Mouse (Mus musculus): ENCODE measurements at regions not wholly inside any gene's neighbourhood (a gene's known extent, or its start where the extent isn't known, plus 50 kb on each side); places are given as distances from the start of the nearest gene placed in this dataset.

- Histone ChIP-seq H3K27me3 (no peaks in the 10 kb centered on the region), H3K9me3 (no peaks in the 10 kb centered on the region), H3K4me2 (no peak overlapping the region), H3K4me1 (0 out of 2 replicates have a peak, but pooled peaks cover 3% of the 10 kb centered on the region), H3K4me3 (no peak overlapping the region), H3K36me3 (no peaks in the 10 kb centered on the region), H3K27ac (no peak overlapping the region), H3K9ac (no peak overlapping the region)
- ATAC-seq (ENCODE audit: insufficient number of reproducible peaks, low FRiP score, low TSS enrichment, low read depth): no peak
- WGBS: 50% methylated on average over 16 of the region's 16 CpGs
These were observed 257.8 kb upstream of the Atp5g3 start for GRCm38 (mm10) chr2:74168776-74169570.

GRCm38 (mm10) chr2:74168307-74168706 lies 257.2 kb upstream of the Atp5g3 start:
- Histone ChIP-seq H3K36me3 (no peaks in the 10 kb centered on the region), H3K4me3 (no peak overlapping the region), H3K4me1 (0 out of 2 replicates have a peak, but pooled peaks cover 3% of the 10 kb centered on the region), H3K4me2 (no peak overlapping the region), H3K9ac (no peak overlapping the region), H3K27ac (no peak overlapping the region), H3K9me3 (no peaks in the 10 kb centered on the region), H3K27me3 (no peaks in the 10 kb centered on the region)
- 90% methylated on average over 17 of the region's 17 CpGs for WGBS
- ATAC-seq (ENCODE audit: insufficient number of reproducible peaks, low FRiP score, low TSS enrichment, low read depth): no peak

GRCm38 (mm10) chr2:74154062-74154461 lies 242.9 kb upstream of the Atp5g3 start:
- ATAC-seq (ENCODE audit: insufficient number of reproducible peaks, low FRiP score, low TSS enrichment, low read depth): no peak
- Histone ChIP-seq H3K27me3 (no peaks in the 10 kb centered on the region), H3K4me3 (no peak overlapping the region), H3K27ac (no peak overlapping the region), H3K9me3 (no peaks in the 10 kb centered on the region), H3K4me1 (0 out of 2 replicates have a peak, but pooled peaks cover 6% of the 10 kb centered on the region), H3K9ac (no peak overlapping the region), H3K36me3 (no peaks in the 10 kb centered on the region), H3K4me2 (no peak overlapping the region)
- 81% methylated on average over 6 of the region's 6 CpGs for WGBS

- Histone ChIP-seq H3K4me2 (no peak overlapping the region), H3K4me3 (no peak overlapping the region), H3K9ac (no peak overlapping the region), H3K36me3 (no peaks in the 10 kb centered on the region), H3K27ac (no peak overlapping the region), H3K9me3 (no peaks in the 10 kb centered on the region), H3K4me1 (0 out of 2 replicates have a peak, but pooled peaks cover 6% of the 10 kb centered on the region), H3K27me3 (no peaks in the 10 kb centered on the region)
- WGBS: 31% methylated on average over 5 of the region's 5 CpGs
- no peak for ATAC-seq (ENCODE audit: insufficient number of reproducible peaks, low FRiP score, low TSS enrichment, low read depth)
These were observed 242.2 kb upstream of the Atp5g3 start for GRCm38 (mm10) chr2:74153247-74153850.

- Histone ChIP-seq H3K27ac (no peak overlapping the region), H3K36me3 (no peaks in the 10 kb centered on the region), H3K9me3 (no peaks in the 10 kb centered on the region), H3K27me3 (no peaks in the 10 kb centered on the region), H3K4me1 (0 out of 2 replicates have a peak, but pooled peaks cover 6% of the 10 kb centered on the region), H3K9ac (no peak overlapping the region), H3K4me2 (no peak overlapping the region), H3K4me3 (no peak overlapping the region)
- no peak for ATAC-seq (ENCODE audit: insufficient number of reproducible peaks, low FRiP score, low TSS enrichment, low read depth)
- 54% methylated on average over 8 of the region's 8 CpGs for WGBS
These were observed 241.6 kb upstream of the Atp5g3 start for GRCm38 (mm10) chr2:74152534-74153246.

GRCm38 (mm10) chr2:74147193-74147592 lies 236.1 kb upstream of the Atp5g3 start:
- H3K4me1 ChIP-seq: no peaks in the 10 kb centered on the region
- H3K4me2 ChIP-seq: no peak overlapping the region
- H3K27me3 ChIP-seq: no peaks in the 10 kb centered on the region
- no peaks in the 10 kb centered on the region for H3K9me3 ChIP-seq
- no peaks in the 10 kb centered on the region for H3K36me3 ChIP-seq
- ATAC-seq (ENCODE audit: insufficient number of reproducible peaks, low FRiP score, low TSS enrichment, low read depth): no peak
- WGBS: 69% methylated on average over 4 of the region's 4 CpGs
- H3K9ac ChIP-seq: no peak overlapping the region
- H3K4me3 ChIP-seq: no peak overlapping the region
- H3K27ac ChIP-seq: no peak overlapping the region

- peaks cover 7% of the 10 kb centered on the region; the same call in 1 of the 2 replicates for H3K4me1 ChIP-seq
- no peaks in the 10 kb centered on the region for H3K9me3 ChIP-seq
- no peaks in the 10 kb centered on the region for H3K36me3 ChIP-seq
- WGBS: 24% methylated on average over 9 of the region's 9 CpGs
- H3K9ac ChIP-seq: no peak overlapping the region
- H3K27ac ChIP-seq: no peak overlapping the region
- no peak for ATAC-seq (ENCODE audit: insufficient number of reproducible peaks, low FRiP score, low TSS enrichment, low read depth)
- no peak overlapping the region for H3K4me3 ChIP-seq
- H3K4me2 ChIP-seq: no peak overlapping the region
- no peaks in the 10 kb centered on the region for H3K27me3 ChIP-seq
These were observed 225.5 kb upstream of the Atp5g3 start for GRCm38 (mm10) chr2:74136624-74137003.

- H3K27ac ChIP-seq: no peak overlapping the region
- H3K4me2 ChIP-seq: no peak overlapping the region
- no peak overlapping the region for H3K9ac ChIP-seq
- no peaks in the 10 kb centered on the region for H3K9me3 ChIP-seq
- H3K4me3 ChIP-seq: no peak overlapping the region
- 44% methylated on average over 15 of the region's 15 CpGs for WGBS
- H3K27me3 ChIP-seq: peaks cover 2% of the 10 kb centered on the region; the same call in 1 of the 2 replicates
- ATAC-seq (ENCODE audit: insufficient number of reproducible peaks, low FRiP score, low TSS enrichment, low read depth): no peak
- no peaks in the 10 kb centered on the region for H3K36me3 ChIP-seq
- peaks cover 7% of the 10 kb centered on the region; the same call in 1 of the 2 replicates for H3K4me1 ChIP-seq
These were observed 225.0 kb upstream of the Atp5g3 start for GRCm38 (mm10) chr2:74135963-74136623.

GRCm38 (mm10) chr2:74130141-74130588 lies 219.0 kb upstream of the Atp5g3 start:
- no peak overlapping the region for H3K4me3 ChIP-seq
- H3K9ac ChIP-seq: no peak overlapping the region
- H3K36me3 ChIP-seq: no peaks in the 10 kb centered on the region
- no peak for ATAC-seq (ENCODE audit: insufficient number of reproducible peaks, low FRiP score, low TSS enrichment, low read depth)
- WGBS: 20% methylated on average over 8 of the region's 8 CpGs
- no peaks in the 10 kb centered on the region for H3K9me3 ChIP-seq
- no peak overlapping the region for H3K4me2 ChIP-seq
- H3K27me3 ChIP-seq: peaks cover 18% of the 10 kb centered on the region; the same call in 1 of the 2 replicates
- H3K4me1 ChIP-seq: peaks cover 9% of the 10 kb centered on the region
- H3K27ac ChIP-seq: no peak overlapping the region

GRCm38 (mm10) chr2:74128782-74129538 lies 217.8 kb upstream of the Atp5g3 start:
- H3K27me3 ChIP-seq: peaks cover 18% of the 10 kb centered on the region; the same call in 1 of the 2 replicates
- no peak overlapping the region for H3K27ac ChIP-seq

GRCm38 (mm10) chr2:74127136-74127535 lies 216.0 kb upstream of the Atp5g3 start:
- Histone ChIP-seq H3K4me3 (no peak overlapping the region), H3K9me3 (no peaks in the 10 kb centered on the region), H3K9ac (no peak overlapping the region), H3K27ac (no peak overlapping the region), H3K4me1 (peaks cover 16% of the 10 kb centered on the region), H3K4me2 (no peak overlapping the region), H3K27me3 (peaks cover 18% of the 10 kb centered on the region; the same call in 1 of the 2 replicates), H3K36me3 (no peaks in the 10 kb centered on the region)
- WGBS: 79% methylated on average over 4 of the region's 4 CpGs
- ATAC-seq (ENCODE audit: insufficient number of reproducible peaks, low FRiP score, low TSS enrichment, low read depth): no peak

More at GRCm38 (mm10) chr2:74128782-74129538, 217.8 kb upstream of the Atp5g3 start:
- no peak for ATAC-seq (ENCODE audit: insufficient number of reproducible peaks, low FRiP score, low TSS enrichment, low read depth)
- Histone ChIP-seq H3K4me2 (peak overlapping the region; percentile 48), H3K9ac (no peak overlapping the region), H3K36me3 (no peaks in the 10 kb centered on the region), H3K4me1 (peaks cover 9% of the 10 kb centered on the region), H3K9me3 (no peaks in the 10 kb centered on the region), H3K4me3 (peak overlapping the region; percentile 29)
- 5% methylated on average over 14 of the region's 14 CpGs for WGBS

Measured in limb, embryonic 15.5 days (tissue).